Mouse (Mus musculus) c-Kit-negative CD71-positive TER-119-positive erythroid progenitor cells, embryonic 14.5 days (primary cell): ENCODE measurements around the gene Borcs6.
A peak's percentile ranks its signal among the peaks of the same experiment; 100 is the strongest.
"Not testable (repeated sequence)": the region's sequence is repeated elsewhere in the genome, so short reads cannot be mapped to it uniquely, and the experiment has no call there.

Source experiments
- DNase-seq: peaks from one replicate; pipeline ENCODE4 v3.0.0-alpha.2; 2013; ENCODE audit warnings: low read depth, low spot score

The Borcs6 gene

DNA sequence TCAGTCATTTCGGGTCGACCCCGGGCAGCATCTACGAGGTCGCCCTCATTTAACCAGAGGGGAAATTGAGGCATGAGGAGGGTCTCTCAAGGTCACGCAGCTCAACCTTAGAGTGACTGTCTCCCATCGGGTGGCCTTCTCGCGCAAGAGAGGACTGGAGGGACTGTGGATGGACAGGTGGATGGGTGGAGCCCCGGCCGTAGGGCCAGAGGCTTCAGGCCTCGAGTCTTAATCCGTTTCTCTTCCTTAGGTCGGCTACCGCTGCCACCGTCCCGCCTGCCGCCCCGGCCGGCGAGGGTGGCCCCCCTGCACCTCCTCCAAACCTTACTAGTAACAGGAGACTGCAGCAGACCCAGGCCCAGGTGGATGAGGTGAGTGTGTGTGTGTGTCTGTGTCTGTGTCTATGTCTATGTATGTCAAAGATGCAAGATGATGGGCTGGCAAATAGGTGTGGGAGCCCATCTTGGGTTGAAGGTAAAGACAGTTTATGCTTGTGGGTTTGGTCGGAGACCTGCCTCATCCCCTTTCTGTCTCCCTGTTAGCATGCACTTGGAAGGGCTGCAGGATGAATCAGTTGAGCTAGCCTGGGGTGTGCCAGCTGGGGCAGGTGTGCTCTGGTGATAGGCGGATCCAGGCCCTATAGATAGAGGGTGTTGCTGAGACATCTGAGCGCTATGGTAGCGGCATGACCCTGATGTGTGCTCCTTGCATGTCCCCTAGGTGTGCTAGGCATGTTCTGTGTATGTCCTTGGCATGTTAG is 29.5 kb downstream of the Borcs6 start:
- DNase-seq, result peak; percentile 63

DNA sequence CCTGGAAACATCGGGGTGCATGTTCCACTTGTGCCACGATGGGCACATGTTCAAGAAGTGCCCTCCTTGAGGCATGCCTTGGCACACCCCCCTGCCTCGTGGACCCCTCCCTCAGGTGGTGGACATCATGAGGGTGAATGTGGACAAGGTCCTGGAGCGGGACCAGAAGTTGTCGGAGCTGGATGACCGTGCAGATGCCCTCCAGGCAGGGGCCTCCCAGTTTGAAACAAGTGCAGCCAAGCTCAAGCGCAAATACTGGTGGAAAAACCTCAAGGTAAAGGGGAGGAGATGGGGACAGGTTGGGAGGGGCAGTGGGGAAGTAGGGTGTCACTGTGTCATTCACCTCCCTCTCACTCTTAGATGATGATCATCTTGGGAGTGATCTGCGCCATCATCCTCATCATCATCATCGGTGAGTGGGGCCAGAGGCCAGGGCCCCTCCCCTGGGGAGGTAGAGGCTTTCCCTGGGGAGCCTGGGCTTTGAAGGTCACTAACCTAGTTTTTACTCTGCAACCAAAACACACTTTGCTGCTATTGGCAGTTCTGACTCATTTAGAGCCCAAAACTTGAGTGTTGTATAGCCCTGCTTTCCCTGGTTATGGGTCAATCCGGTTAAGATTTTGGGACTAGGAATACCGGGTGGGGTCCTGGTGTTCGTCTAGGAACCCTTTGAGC is 30.2 kb downstream of the Borcs6 start:
- no peak for DNase-seq

DNA sequence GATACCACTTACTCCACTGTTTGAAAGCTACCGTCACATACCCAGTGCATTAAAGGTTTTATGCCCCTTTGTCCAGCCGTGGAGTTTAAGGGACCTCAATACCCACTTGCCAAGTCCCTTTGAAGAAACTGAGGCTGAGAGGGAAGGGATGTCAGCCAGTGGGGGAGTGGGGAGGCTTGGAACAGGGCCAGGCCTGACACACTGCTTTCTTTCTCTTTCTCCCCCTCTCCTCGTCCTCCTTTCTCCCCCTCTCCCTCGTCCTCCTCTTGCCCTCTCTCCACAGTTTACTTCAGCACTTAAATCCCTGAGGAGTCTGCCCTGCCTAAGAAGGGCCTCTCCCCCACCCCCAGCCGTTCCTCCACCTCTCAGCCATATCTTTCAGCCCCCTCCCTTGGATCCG is 30.9 kb downstream of the Borcs6 start:
- DNase-seq, result no peak

DNA sequence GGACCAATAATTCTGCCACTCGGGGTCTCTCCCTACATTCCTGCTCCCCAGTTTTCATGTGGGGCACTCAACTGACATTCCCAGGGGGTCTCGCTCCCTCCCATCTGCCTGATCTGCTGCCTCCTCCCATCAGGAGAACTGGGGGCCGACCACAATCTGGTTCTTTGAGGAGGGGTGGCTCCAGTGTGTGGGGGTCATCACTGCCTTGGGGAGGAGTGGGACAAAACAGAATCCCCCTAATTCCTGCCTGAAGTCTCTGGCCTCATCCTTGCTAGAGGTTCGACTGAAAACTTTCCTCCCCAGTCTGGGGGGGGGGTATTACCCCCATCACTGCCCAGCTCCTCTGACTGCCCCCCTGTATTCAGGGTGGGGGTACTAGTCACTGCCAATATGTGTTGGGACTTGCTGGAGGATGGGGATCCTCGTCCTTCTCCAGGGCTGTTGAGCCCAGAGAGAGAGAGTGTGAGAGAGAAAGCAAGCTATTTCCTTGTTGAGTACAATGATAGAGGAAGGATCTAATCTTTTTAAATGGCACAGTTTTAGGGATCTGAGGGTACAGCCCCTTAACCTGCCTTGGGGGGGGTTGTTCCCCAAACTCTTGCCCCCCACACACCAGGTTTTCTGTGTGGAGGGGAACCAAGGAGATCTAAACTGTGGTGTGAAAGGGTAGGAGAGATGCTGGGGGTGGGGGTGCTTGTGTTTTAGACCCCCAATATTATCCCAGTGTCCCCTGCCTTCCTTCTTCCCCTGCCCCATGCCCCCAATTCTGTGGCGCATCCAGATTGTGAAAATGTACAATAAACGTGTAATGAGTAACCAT is 32.3 kb downstream of the Borcs6 start:
- DNase-seq, result no peak

DNA sequence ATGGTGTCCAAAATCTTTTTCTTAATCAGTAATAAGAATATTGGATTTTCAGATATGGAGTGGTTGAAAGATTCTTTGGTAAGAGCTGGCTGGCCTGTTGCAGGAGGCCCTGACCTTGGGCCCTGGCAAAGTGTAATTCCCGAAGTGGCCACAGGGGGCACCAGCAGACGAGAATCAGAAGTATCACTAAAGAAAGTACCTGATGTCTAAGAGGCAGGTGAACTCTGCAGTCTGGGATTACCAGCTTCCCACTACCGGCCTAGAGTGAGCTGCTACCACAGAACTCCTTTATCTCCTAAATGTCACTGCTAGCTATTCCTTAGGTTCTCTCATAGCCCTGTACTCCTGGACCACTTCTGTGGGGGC is 32.9 kb downstream of the Borcs6 start:
- DNase-seq, result peak; percentile 77

DNA sequence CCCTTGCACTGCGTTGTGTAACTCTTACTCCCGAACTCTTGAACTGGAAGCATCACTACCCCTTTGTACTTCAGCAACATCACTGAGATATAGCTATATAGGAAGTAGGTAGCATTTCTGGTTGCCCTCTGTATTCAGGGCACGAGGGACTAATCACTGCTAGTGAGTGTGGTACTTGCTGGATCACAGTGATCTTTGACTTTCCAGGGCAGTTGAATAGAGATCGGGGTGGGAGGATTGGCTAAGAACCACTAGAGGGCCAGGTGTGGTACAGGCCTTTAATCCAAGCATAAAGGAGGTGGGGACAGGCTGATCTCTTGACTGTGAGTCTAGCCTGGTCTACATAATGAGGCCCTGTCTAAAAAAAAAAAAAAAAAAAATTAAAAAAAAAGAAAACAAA is 33.4 kb downstream of the Borcs6 start:
- DNase-seq, result no peak

DNA sequence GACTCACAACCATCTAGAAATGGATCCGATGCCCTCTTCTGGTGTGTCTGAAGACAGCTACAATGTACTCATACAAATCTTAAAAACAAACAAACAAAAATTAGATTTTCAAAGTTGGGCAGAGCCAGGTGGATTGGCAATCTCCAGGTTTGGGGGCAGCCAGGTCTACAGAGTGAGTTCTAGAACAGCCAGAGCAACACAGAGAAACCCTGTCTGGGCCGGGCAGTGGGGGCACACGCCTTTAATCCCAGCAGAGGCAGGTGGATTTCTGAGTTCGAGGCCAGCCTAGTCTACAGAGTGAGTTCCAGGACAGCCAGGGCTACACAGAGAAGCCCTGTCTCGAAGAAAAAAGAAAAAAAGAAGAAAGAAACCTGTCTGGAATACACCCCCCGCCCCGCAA is 34.3 kb downstream of the Borcs6 start:
- DNase-seq, result not testable (repeated sequence)

DNA sequence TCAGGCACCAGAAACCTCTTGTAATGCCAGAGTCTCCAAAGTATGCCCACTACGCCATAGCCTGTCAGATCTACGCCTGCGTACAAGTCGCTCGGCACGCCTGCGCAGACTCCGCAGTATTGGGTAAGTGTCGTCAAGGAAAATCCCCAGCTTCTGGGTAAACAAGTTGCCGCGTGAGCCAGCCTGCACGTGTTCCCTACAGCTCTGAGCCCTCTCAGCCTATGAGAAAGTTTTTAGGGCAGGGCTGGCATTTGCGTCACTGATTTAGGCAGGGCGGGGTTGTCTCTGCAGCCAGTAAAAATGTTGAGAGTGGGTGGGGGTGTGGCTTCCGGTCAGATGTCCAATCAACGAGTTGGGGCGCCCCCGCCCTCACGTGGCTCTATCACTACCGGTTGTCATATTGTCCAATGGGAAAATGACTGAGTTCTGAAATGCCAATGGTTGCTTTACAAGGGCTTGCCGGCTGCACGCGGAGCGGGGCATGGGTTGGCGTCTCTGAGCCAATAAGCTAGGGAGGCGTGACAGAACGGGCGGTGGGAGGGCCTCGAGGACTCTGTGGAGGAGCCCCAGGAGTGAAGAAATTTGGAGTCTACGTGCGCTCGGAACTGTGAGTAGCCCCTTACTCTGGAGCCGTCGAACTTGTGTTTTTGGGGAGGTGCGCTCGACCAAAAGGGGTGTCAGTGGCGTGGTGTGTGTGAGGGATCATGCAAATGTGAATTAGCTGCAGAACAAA is 35.3 kb downstream of the Borcs6 start, which contains the start of gene Per1:
TSS of gene Per1 (plus strand) at position 521 of the 733 bp plus-strand sequence.
- DNase-seq, result peak; percentile 98

DNA sequence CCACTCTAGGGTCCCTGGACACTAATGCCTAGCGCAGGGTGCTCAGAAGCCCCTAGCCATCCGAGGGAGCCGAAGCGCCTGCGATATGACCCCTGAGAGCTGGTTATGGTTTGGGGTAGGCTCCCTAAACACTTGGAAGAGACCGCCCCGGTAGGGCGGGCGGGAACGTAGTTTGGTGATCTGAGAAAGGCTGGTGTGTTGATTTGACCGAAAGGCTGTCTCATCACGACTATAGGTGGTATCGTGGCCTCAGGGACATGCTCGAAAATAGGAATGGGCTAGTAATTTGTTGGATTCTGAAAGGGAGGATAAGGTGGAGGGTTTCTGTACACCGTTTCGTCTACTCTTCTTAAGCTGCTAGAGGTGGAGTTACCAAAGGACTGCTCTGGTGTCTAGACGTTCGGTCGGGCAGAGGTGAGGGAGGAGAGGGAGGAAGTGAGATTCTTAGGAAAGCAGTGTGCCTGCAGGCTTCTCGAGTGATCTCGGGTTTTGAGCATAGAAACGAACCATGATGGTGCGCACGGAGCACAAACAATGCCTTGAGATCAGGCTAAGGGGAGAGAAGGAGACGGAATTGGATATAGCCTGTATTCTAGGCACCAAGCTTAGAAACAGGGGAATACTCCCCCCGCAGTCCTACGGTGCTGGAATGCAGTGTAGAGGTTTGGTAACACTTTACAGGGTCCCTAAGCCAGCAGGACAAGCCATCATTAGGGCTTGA is 36.2 kb downstream of the Borcs6 start:
- DNase-seq, result peak; percentile 44

DNA sequence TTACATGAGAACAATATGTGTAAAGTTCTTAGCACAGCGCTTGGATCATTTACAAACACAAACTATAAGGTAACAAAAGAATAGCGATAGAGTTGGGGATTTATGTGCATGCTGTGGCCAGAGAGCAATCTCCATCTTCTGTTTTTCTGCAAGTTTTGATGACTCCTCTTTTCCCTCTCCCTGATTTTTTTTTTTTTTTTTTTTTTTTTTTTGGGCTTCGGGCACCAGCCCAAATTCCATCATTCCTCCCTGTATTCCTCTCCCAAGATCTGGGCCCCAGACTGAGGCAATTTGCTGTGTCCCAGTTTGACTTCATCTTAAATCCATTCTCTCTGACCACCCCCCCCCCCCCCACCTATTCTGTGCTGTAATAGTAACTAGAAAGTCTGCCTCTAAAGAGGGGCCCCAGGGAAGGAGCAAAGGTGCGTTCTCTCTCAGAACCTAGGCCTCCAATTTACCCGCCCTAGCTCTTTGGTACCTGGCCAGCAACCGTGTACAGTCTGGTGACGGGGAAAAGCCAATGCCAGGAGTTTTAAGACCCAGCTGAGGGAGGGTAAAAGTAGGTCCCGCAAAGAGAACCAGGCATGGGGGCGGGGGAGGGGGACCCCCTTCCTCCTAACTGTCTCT is 37.0 kb downstream of the Borcs6 start:
- DNase-seq, result no peak

DNA sequence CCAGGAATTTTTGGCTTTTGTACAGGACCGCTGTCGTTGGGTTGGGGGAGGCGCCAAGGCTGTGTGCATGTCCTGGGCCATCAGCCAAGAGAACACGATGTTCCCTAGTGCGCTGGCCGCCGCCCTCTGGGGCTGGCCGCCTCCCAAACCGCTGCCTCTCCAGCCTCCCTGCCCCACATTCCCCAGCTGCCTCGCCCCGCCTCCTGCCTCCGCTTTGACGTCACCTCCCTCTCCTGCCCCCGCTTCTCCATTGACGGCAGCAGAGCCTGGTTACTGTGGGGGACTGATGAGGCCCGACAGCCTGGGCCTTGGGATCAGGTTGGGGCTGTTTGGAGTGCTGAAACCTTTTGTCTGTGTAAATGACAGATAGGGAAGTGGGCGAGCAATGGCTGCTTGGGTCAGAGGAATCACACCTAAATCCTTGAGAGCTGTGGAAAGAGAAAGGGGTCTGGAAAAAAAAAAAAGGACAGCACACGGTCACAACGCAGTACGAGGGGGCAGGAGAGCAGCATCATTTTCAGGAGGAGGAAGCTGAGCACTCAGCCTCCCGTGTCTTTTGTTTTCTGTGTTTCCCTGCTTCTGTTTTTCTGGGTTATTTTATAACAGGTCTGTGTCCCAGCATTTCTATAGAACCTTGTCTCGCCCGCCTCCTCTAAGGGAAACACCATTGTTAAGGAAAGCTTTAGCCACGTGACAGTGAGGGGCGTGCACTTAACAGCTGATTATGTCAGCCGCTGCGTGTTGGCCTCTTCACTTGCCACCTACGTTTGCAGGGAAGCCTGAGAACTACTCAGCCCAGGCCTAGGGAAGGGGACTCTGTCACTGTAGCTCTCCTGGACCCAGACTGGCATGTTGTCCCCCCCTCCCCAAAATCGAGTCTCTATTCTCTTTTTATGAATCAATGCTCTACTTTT is 37.7 kb downstream of the Borcs6 start:
- DNase-seq, result peak; percentile 91

DNA sequence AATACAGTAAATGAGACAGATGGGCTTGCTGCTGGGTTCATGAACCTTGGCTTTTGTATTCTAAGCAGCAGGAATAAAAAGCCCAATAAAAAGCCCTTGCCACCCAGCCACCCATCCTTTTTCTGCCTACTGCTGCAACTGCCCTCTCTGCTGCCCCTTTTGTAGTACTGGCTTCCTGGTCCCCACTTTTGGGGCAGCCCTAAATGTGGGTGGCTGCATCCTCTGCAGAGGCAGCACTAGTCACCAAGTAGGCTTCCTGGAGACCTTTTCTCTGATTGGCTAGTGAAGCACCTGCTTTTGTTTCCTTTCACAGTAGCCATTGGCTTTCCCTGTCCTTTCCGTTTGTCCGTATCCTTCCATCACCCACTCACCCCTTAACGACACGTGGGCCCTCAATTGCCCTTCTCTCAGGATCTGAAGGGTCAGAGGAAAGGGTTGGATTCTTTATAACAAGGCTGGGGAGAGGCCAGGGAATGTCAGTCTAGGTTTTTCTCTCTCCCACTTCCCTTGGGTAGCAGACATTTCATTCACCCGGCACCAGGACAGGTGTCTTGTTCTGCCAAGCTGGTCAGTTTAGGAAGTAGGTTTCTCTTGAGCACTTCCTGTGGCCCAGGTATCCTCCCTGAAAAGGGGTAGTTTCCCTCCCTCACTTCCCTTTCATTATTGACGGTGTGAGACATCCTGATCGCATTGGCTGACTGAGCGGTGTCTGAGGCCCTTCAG is 38.7 kb downstream of the Borcs6 start:
- no peak for DNase-seq

DNA sequence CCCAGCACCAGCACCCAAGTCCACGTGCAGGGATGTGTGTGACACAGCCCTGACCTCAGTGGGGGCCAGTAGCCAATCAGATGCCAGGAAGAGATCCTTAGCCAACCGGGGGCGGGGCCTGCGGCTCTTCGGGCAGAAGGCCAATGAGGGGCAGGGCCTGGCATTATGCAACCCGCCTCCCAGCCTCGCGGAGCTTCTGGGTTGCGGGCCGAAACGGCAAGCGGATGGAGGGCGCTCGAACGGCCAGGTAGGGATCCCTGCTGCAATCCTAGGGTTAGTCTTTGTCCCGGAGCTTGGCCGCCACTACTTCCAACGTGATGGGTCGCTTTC is 39.2 kb downstream of the Borcs6 start:
- DNase-seq, result peak; percentile 91

DNA sequence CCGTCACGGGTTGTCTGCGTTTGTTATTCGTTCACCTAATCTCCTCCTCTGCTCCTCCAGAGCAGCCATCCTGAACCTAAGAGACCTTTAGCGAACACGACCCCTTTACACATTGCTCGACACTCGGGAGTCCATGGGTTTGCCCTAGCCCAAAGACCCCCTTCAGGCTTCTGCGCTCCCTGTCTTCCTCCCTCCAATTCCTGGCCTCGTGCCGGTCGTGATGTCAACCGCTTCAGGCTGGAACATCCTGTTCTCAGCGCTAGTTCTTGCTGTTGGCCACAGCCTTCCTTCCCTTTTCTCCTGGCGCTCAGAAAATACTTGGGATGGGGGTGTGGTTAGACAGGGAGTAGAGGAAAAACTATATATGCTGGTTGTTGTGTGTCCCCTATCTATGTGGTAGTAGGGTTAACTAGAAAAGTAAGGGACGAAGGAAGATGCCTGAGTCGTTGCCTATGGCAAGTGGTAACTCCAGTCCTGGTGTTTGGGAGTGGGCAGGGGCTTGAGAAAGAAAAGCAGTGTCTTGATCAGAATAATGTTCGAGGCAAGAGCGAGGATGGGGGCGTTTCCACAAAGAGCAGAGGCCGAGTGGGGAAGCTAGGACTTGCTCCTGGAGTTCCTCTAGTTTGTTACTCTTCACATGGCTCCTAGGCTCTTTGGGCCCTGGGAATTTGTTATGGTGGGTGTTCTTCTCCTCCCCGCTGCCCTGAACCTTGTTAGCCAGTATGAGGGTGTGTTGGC is 39.8 kb downstream of the Borcs6 start:
- DNase-seq, result no peak

DNA sequence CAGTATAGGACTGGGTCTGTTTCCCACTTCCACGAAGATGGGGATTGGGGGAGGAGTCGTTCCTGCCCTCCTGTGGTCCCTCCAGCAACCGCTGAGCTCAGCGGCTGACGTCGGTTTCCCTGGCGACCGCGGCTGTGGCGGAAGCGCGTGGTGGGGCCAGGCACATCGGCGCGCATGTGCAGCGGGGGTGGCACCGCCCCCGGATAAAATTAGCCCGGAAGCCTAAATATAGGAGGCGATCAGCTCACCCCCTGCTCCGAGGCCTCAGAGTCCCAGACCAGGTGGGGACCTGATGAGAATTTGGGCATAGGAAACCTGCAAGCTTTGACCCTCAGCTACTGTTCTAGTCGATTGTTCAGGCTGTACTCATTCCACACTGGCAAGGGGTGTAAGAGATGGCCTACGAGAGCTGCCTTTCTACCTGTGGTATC is 40.4 kb downstream of the Borcs6 start:
- no peak for DNase-seq

DNA sequence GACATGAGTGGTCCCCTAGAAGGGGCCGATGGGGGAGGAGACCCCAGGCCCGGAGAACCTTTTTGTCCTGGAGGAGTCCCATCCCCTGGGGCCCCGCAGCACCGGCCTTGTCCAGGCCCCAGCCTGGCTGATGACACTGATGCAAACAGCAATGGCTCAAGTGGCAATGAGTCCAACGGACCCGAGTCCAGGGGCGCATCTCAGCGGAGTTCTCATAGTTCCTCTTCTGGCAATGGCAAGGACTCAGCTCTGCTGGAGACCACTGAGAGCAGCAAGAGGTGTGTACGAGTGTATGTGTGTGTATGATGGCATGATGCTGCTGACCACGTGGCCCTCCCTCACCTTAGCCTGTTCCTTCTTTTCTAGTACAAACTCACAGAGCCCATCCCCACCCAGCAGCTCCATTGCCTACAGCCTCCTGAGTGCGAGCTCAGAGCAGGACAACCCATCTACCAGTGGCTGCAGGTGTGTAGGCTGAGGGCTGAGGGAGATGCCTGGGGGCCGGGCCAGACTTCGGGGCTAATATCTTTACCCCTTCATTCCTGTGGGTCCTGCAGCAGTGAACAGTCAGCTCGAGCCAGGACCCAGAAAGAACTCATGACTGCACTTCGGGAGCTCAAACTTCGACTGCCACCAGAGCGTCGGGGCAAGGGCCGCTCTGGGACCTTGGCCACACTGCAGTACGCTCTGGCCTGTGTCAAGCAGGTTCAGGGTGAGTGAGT is 41.3 kb downstream of the Borcs6 start:
- DNase-seq, result no peak

DNA sequence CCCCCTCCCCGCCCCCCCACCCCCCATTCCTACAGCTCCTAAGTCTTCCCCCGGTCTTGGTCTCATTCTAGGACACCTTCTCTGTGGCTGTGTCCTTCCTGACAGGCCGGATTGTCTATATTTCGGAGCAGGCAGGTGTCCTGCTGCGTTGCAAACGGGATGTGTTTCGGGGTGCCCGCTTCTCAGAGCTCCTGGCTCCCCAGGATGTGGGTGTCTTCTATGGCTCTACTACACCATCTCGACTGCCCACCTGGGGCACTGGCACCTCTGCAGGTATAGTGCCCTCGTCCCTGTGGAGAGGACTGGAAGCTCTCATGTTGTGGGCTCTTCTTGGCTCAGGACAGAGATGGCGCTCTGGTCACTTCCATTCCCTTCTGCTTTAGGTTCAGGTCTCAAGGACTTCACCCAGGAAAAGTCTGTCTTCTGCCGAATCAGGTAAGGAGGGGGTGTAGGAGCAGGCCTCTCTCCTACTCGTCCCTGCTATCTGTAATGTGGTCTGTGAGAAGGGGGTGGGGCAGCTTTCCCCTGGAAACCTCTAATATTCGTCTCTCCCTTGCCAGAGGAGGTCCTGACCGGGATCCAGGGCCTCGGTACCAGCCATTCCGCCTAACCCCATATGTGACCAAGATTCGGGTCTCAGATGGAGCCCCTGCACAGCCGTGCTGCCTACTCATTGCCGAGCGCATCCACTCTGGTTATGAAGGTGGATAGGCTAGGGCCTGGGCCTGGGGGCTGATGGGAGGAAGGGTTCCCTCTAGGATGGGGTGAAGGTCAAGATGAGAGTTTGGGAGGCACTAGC is 42.3 kb downstream of the Borcs6 start:
- no peak for DNase-seq
